Comparison of ENCODE assay signal across 18 mouse cellular contexts in the genomic region with DNA sequence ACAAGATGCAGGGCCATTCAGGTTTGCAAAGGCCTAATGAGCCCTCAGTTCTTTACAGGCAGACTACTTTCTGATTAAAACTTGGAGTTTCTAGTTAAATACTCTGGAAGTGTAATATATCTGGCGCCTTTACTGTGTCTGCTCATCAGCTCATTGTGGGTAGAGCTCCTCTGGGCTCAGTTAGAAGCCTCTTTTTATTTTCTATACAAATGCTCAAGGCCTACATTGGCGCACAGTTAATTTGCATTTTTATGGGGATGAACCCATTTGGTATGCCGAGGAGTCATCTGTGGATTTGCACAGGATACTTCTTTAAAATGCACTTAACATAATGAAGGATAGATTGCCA.
DNase-seq lines count a peak whose midpoint lies in the region; ATAC-seq lines count a peak whose summit lies in the region.
"Had no signal": no experiment of that assay in that cellular context is flagged by ENCODE, and none has a peak within 500 bp of the region (broad histone marks: within the 10 kb centered on the region; RNA-seq: fewer than 3 reads in every experiment).

No protein-coding gene starts in this region.

- no peak overlapping the region for H3K4me3 ChIP-seq in heart, embryonic 12.5 days
- no peak overlapping the region for H3K4me3 ChIP-seq in hindbrain, embryonic 15.5 days
- no peak overlapping the region for H3K4me3 ChIP-seq in hindbrain, embryonic 14.5 days (replicated peaks; ENCODE audit: low read length)
- no peak overlapping the region for H3K4me3 ChIP-seq in neural tube, embryonic 11.5 days (ENCODE audit: low read depth, low read length)
- H3K4me3 ChIP-seq: embryonic facial prominence, embryonic 13.5 days; hindbrain, embryonic 13.5 days had no signal

- ATAC-seq in heart, embryonic 12.5 days (ENCODE audit: insufficient number of reproducible peaks, low FRiP score): no peak
- ATAC-seq in hindbrain, embryonic 15.5 days (ENCODE audit: low FRiP score, low read depth): peak; percentile 15; the same call in 1 of the 2 replicates
- no peak for ATAC-seq in hindbrain, embryonic 14.5 days (ENCODE audit: low FRiP score)
- 0 out of 2 replicates have a peak, but pooled peaks have one; percentile 23 for ATAC-seq in neural tube, embryonic 11.5 days (ENCODE audit: insufficient read depth, low FRiP score, low TSS enrichment)
- ATAC-seq: activated CD4-positive, CD25-positive, alpha-beta regulatory T cell, adult 4 months; inflammation-experienced regulatory T-cells, adult 6 months; intestine, postnatal 0 days; Patski had no signal

- H3K36me3 ChIP-seq in heart, embryonic 12.5 days: no peaks in the 10 kb centered on the region
- no peaks in the 10 kb centered on the region for H3K36me3 ChIP-seq in hindbrain, embryonic 15.5 days
- H3K36me3 ChIP-seq in hindbrain, embryonic 14.5 days (replicated peaks; ENCODE audit: control insufficient read depth, insufficient read depth): no peaks in the 10 kb centered on the region
- H3K36me3 ChIP-seq in neural tube, embryonic 11.5 days (ENCODE audit: control insufficient read depth, insufficient read depth, low read length): no peaks in the 10 kb centered on the region
- H3K36me3 ChIP-seq: embryonic facial prominence, embryonic 13.5 days; hindbrain, embryonic 13.5 days had no signal

- H3K9ac ChIP-seq in heart, embryonic 12.5 days: no peak overlapping the region
- H3K9ac ChIP-seq in hindbrain, embryonic 15.5 days: no peak overlapping the region
- no peak overlapping the region for H3K9ac ChIP-seq in hindbrain, embryonic 14.5 days
- no peak overlapping the region for H3K9ac ChIP-seq in neural tube, embryonic 11.5 days (ENCODE audit: low read length)
- H3K9ac ChIP-seq: embryonic facial prominence, embryonic 13.5 days; hindbrain, embryonic 13.5 days had no signal

- intact Hi-C loops in heart, postnatal 14 days (cut with DNase I): loop anchor here (10.0 kb wide), 1 partner anchor 121 kb away; no protein-coding TSS in a partner anchor

- H3K27me3 ChIP-seq in heart, embryonic 12.5 days (replicated peaks): no peaks in the 10 kb centered on the region
- no peaks in the 10 kb centered on the region for H3K27me3 ChIP-seq in hindbrain, embryonic 15.5 days
- H3K27me3 ChIP-seq in hindbrain, embryonic 14.5 days (ENCODE audit: control insufficient read depth, insufficient read depth, low read length): no peaks in the 10 kb centered on the region
- no peaks in the 10 kb centered on the region for H3K27me3 ChIP-seq in neural tube, embryonic 11.5 days (ENCODE audit: control insufficient read depth, insufficient read depth, low read length)
- H3K27me3 ChIP-seq: CH12.LX; embryonic facial prominence, embryonic 13.5 days; hindbrain, embryonic 13.5 days; Patski had no signal

- peaks cover 14% of the 10 kb centered on the region for H3K4me1 ChIP-seq in heart, embryonic 12.5 days (replicated peaks)
- H3K4me1 ChIP-seq in hindbrain, embryonic 15.5 days (replicated peaks): no peaks in the 10 kb centered on the region
- H3K4me1 ChIP-seq in hindbrain, embryonic 14.5 days (replicated peaks; ENCODE audit: control insufficient read depth, insufficient read depth, low read length): peaks cover 7% of the 10 kb centered on the region; the same call in 1 of the 2 replicates
- no peaks in the 10 kb centered on the region for H3K4me1 ChIP-seq in neural tube, embryonic 11.5 days (ENCODE audit: control insufficient read depth, insufficient read depth, low read length)
- H3K4me1 ChIP-seq: embryonic facial prominence, embryonic 13.5 days had no signal

- 85% methylated on average over 3 of the region's 3 CpGs for WGBS in heart, embryonic 12.5 days
- 50% methylated on average over 3 of the region's 3 CpGs for whole genome bisulfite sequencing in hindbrain, embryonic 15.5 days
- 56% methylated on average over 3 of the region's 3 CpGs for WGBS in hindbrain, embryonic 14.5 days
- 65% methylated on average over 3 of the region's 3 CpGs for WGBS in neural tube, embryonic 11.5 days

- no peak overlapping the region for H3K4me2 ChIP-seq in heart, embryonic 12.5 days
- H3K4me2 ChIP-seq in hindbrain, embryonic 15.5 days: no peak overlapping the region
- no peak overlapping the region for H3K4me2 ChIP-seq in hindbrain, embryonic 14.5 days (replicated peaks)
- no peak overlapping the region for H3K4me2 ChIP-seq in neural tube, embryonic 11.5 days (ENCODE audit: low read depth)
- H3K4me2 ChIP-seq: embryonic facial prominence, embryonic 13.5 days; hindbrain, embryonic 13.5 days had no signal

- no peak for DNase-seq in heart, postnatal 14 days
- DNase-seq in hindbrain, embryonic 14.5 days (ENCODE audit: low spot score): no peak
- no peak for DNase-seq in neural tube, embryonic 11.5 days (ENCODE audit: low spot score)
- no peak for DNase-seq in neural tube, embryonic 10.5 days (ENCODE audit: extremely low spot score, low spot score)
- DNase-seq in right cerebral cortex, postnatal 25 days: no peak
- DNase-seq: cerebellum, adult 18-20 months; cerebellum, adult 9-11 months; cerebellum, postnatal 36 days; gastrocnemius, postnatal 10 days had no signal

- H3K27ac ChIP-seq in heart, embryonic 12.5 days (ENCODE audit: poor library complexity, severe bottlenecking): peak overlapping the region; percentile 54
- no peak overlapping the region for H3K27ac ChIP-seq in hindbrain, embryonic 15.5 days (replicated peaks)
- no peak overlapping the region for H3K27ac ChIP-seq in hindbrain, embryonic 14.5 days
- H3K27ac ChIP-seq in neural tube, embryonic 11.5 days (ENCODE audit: low read depth, low read length): no peak overlapping the region
- H3K27ac ChIP-seq: embryonic facial prominence, embryonic 13.5 days had no signal

- no peaks in the 10 kb centered on the region for H3K9me3 ChIP-seq in heart, embryonic 12.5 days (replicated peaks)
- no peaks in the 10 kb centered on the region for H3K9me3 ChIP-seq in hindbrain, embryonic 15.5 days
- H3K9me3 ChIP-seq in hindbrain, embryonic 14.5 days (ENCODE audit: control insufficient read depth, low read length): no peaks in the 10 kb centered on the region
- H3K9me3 ChIP-seq in neural tube, embryonic 11.5 days (ENCODE audit: control insufficient read depth, low read length): no peaks in the 10 kb centered on the region
- H3K9me3 ChIP-seq: embryonic facial prominence, embryonic 13.5 days; hindbrain, embryonic 13.5 days had no signal

Comparison
In these comparisons a context has a peak if more than half of its experiments do, and no peak if none do; other contexts are left out.
1. ATAC-seq: peak in hindbrain, embryonic 15.5 days (single experiment) and neural tube, embryonic 11.5 days (single experiment); none in heart, embryonic 12.5 days (single experiment) and hindbrain, embryonic 14.5 days (single experiment).